Mouse (Mus musculus) spleen, postnatal 36 days (tissue): ENCODE measurements at regions not wholly inside any gene's neighbourhood (a gene's known extent, or its start where the extent isn't known, plus 50 kb on each side); places are given as distances from the start of the nearest gene placed in this dataset.

Source experiments
- DNase-seq, 2 experiments: peaks; one replicate each; pipeline ENCODE4 v3.0.0; 2022; ENCODE audit warnings: low spot score in 2 of 2, mixed read lengths in 1 of 2

- no peak for DNase-seq
These were observed 89.5 kb upstream of the Cdkn2b start for GRCm38 (mm10) chr4:89400342-89400741.

DNA sequence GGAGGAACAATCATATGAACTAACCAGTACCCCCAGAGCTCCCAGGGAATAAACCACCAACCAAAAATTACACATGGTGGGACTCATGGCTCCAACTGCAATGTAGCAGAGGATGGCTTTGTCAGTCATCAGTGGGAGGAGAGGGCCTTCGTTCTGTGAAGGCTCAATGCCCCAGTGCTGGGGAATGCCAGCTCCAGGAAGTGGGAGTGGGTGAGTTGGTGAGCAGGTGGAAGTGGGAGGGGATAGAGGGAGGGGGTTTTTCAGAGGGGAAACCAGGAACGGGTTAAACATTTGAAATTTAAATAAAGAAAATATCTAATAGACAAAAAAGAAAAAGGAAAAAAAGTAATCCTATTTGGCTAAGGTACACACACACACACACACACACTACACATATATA, 88.4 kb upstream of the Cdkn2b start:
- no peak for DNase-seq

DNA sequence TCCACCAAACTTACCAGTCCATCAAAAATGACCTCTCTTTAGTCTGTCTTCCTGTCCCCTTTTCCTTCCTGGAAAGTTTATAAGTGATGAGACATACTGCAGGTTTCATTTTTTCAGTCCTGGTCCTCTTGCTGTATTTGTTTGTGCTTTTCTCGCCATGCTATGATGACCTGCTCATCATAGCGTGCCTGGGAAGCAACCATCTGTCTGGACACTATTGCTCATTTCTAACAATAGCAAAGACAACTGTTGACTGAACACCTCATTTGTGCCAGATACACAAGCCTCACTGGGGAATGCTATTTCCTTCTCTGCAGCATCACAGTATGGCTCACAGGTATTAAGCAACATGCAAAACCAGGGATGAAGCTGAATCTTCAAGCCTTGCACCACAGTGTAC, 85.2 kb upstream of the Cdkn2b start:
- DNase-seq, result no peak

GRCm38 (mm10) chr4:89395336-89395735, 84.5 kb upstream of the Cdkn2b start:
- DNase-seq, result no peak

GRCm38 (mm10) chr4:89393251-89393711, 82.4 kb upstream of the Cdkn2b start:
- no peak for DNase-seq

DNA sequence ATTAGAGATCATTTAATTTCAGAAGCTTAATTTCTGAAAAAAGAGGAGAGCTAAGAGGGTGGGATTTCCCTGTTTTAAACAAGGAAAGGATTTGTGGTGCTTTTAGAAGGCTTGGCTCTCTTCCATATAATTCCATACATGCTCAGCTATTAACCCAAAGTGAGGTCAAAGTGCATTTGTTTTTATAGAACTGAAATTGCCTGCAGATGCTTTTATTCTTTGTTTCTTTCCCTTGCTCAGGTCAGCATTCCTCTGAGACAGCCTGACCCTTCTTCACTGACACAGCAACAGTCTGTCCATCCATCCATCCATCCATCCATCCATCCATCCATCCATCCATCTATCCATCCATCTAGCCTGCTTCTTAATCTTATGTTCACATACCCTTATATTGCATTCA, 82.0 kb upstream of the Cdkn2b start:
- no peak for DNase-seq

- no peak for DNase-seq
These were observed 80.8 kb upstream of the Cdkn2b start for GRCm38 (mm10) chr4:89391463-89392308.

GRCm38 (mm10) chr4:89383548-89383947, 72.7 kb upstream of the Cdkn2b start:
- DNase-seq, result no peak

GRCm38 (mm10) chr4:89382434-89382976, 71.7 kb upstream of the Cdkn2b start:
- no peak for DNase-seq

- DNase-seq, result no peak
These were observed 70.9 kb upstream of the Cdkn2b start for GRCm38 (mm10) chr4:89381763-89382162.

- DNase-seq, result no peak
These were observed 70.2 kb upstream of the Cdkn2b start for GRCm38 (mm10) chr4:89381077-89381476.

DNA sequence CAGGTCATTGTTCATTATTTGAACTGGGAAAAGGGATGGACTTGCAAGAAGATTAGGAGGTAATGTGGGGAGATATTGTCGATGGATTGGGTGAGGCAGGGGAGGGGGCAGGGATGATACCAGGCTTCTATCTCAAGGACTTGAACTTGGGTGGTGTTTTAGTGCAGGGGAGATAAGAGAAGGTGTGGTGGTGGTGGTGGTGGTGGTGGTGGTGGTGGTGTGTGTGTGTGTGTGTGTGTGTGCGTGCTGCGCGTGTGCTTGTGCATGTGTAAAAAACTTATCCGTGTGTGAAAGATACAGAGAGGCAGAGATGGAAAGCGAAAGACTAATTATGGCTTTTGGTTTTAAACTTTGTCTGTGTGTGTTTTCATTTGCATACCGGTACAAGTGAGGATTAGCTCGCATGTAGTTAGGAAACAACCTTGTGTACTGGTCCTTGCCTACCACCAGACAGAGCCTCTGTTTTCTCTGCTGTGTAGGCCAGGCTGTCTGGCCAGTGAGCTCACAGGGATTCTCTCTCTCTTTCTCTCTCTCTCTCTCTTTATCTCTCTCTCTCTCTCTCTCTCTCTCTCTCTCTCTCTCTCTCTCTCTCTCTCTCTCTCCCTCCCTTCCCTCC, 69.6 kb upstream of the Cdkn2b start:
- DNase-seq, result no peak

DNA sequence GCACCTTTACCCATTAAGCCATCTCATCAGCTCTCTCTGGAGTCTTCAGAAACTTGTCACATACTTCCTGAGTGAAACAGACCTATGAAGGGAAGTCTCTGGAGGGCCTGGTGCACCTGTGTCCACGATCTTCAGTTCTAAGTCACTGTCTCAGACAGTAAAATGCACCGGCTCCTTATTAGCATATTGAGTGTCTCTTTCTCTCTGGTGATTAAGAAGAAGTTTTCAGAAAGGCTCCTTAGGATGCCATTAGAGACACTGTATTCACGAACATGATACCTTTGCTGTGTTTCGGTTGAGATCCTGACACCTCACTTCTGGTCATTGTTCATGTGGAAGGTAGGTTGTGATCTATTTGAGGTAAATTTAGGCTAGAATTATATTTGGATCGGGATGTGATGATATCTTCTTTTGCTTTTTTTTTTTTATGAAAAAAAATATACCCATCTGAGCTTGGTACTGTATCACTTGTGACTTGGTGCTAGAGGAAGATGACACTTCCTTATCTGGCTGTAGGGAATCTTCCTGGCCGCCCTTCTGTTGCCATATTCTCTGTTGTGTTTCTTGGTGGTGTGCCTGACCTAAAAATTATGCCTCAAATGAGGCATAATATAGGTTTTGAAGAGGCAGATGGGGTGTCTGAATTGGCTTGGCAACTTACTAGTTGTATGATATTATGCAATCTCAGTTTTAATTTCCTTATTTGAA, 68.9 kb upstream of the Cdkn2b start:
- no peak for DNase-seq

- DNase-seq, result no peak
These were observed 61.8 kb upstream of the Cdkn2b start for GRCm38 (mm10) chr4:89372631-89373030.

GRCm38 (mm10) chr4:89368850-89369524, 58.1 kb upstream of the Cdkn2b start:
- no peak for DNase-seq

DNA sequence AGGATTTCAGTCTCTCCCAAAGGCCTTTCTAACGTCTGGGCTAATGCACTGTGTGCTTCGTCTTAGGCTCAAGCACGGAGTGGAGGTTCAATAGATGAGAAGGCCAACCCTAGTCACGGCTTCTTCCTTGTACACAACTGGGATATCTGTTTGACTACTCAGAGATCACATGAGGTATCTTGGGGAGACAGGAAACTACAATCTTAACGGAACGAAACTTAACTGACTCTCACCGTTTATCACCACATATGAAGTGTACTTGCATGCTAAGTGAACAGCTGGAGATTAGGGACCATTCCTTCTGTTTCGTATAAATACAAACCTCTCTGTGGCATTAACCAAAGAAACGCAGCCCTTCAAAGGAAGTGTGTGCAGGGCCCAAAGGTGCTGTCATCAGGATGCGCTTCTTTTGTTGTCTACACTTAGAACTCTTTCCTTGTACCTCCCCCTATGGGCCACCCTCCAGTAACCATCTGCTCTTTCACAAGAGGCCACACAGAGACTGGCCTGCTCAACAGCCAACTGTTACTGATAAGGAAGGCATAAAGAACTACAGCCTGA, 55.8 kb upstream of the Cdkn2b start:
- DNase-seq, result no peak

DNA sequence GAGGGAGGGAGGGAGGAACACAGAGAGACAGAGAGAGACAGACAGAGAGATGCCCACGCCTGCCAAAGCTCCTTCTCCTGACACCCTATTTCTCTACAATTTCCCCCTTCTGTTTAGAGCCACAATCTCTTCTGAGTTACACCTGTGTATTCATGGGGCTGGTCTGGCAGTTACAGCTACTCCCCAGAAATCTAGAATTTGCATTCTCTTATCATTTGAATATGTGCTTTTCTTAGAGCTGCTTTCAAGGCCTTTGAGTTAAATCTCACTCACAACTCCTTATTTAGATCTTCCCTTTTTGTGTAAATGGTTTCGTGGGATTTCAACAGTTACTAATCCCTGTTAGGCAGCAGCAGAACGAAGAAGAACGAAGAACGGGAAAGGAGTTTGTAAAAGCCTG, 55.0 kb upstream of the Cdkn2b start:
- DNase-seq, result no peak

DNA sequence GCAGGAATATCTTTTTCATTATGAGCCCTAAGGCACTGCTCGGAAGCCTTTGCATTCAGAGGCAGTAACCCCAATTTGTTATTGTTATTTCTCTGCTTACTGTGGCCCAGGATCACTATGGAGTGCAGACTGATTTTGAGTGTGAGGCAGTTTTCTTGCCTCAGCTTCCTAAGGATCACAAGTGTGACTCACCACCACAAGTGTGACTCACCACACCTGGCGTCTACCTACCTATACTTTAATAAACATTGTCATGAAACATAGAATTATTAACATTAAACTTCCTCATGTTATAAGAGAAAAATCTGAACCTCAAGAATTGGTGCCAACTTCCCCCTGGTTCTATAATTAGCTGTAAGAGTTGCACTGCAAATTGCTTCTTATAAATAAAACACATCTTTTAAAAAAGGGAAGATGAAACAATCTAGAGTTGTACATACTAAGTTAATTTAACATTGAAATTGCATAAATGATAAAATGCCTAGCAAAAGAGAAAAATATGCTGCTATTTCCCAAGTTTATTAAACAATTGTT, 52.4 kb upstream of the Cdkn2b start:
- no peak for DNase-seq

DNA sequence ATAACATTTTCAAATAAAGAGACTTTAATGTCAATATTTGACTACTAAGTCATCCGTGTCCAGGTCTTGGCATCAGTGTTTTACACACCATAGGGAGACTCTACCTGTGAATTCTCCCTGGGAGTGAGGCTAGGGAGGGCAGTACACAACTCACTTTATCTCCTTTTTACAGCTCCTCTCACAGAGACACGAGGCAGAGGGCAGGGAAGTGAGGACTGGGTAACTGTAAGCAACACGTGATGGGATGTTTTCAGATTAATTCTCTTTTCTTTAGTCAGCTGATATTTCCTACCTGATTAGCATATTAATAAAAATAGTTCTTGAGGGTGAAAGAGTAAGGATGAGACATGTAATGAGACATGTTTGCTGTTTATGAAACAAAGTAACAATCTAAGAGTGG, 51.8 kb upstream of the Cdkn2b start:
- no peak for DNase-seq

GRCm38 (mm10) chr4:89361316-89361715, 50.5 kb upstream of the Cdkn2b start:
- DNase-seq, result no peak
